Mouse (Mus musculus) embryonic facial prominence, embryonic 13.5 days (tissue): Measurements from ENCODE around the gene Vamp2. TPM values are rescaled to one million over a fixed set of nuclear protein-coding genes. Genes with fewer than 3 reads are reported as not detected.
"Not testable (repeated sequence)": the region's sequence is repeated elsewhere in the genome, so short reads cannot be mapped to it uniquely, and the experiment has no call there.

Source experiments
- ATAC-seq: fragments of 200-750 bp; cut with Nextera tagmentation; 2 replicates; pipeline ENCODE4 v1.8.0; 2017; ENCODE audit warnings: low read depth; ENCODE audit not compliant: insufficient number of reproducible peaks, insufficient read depth, low FRiP score, low TSS enrichment
- H3K27ac ChIP-seq: fragments of 300-500 bp; sonication (generic); 2 replicates; pipeline ENCODE4 v1.5.1; 2015; ENCODE audit warnings: moderate library complexity, mild to moderate bottlenecking, inconsistent platforms
- H3K27me3 ChIP-seq: fragments of 300-500 bp; sonication (generic); 2 replicates; pipeline ENCODE4 v1.6.1; 2015; ENCODE audit warnings: mild to moderate bottlenecking, inconsistent platforms
- H3K36me3 ChIP-seq: fragments of 300-500 bp; sonication (generic); 2 replicates; pipeline ENCODE4 v1.6.1; 2015; ENCODE audit warnings: mild to moderate bottlenecking, inconsistent platforms
- H3K4me1 ChIP-seq: fragments of 300-500 bp; sonication (generic); 2 replicates; pipeline ENCODE4 v1.6.1; 2015; ENCODE audit warnings: inconsistent platforms
- H3K4me2 ChIP-seq: fragments of 300-500 bp; sonication (generic); 2 replicates; pipeline ENCODE4 v1.6.1; 2015; ENCODE audit warnings: moderate library complexity, mild to moderate bottlenecking, inconsistent platforms
- H3K4me3 ChIP-seq: fragments of 300-500 bp; sonication (generic); 2 replicates; pipeline ENCODE4 v1.5.1; 2015; ENCODE audit warnings: mild to moderate bottlenecking, inconsistent platforms
- H3K9ac ChIP-seq: fragments of 300-500 bp; sonication (generic); 2 replicates; pipeline ENCODE4 v1.6.1; 2015; ENCODE audit warnings: mild to moderate bottlenecking, inconsistent platforms
- H3K9me3 ChIP-seq: fragments of 300-500 bp; sonication (generic); 2 replicates; pipeline ENCODE4 v1.6.1; 2016; ENCODE audit warnings: inconsistent platforms
- WGBS: fragments of 180-500 bp; shearing (Covaris S2); methylation state at CpG from one replicate; pipeline ENCODE4 v1.1.7; 2015; ENCODE audit warnings: mixed read lengths; 5-methylcytosine and 5-hydroxymethylcytosine counted together
- polyA plus RNA-seq: library from polyadenylated mRNA; unstranded; fragments of >200 nt; fragmentation: Nextera tagmentation; extraction: Ambion mirVana; gene quantifications from 2 replicates; pipeline ENCODE4 v1.2.1, GENCODE M21; 2015

Gene Vamp2
- polyA plus RNA-seq, 1 experiment from 2014 or later = 101 TPM

GRCm38 (mm10) chr11:69087597-69087996 is 693 bp upstream of the Vamp2 start:
- H3K9ac ChIP-seq = peak overlapping the region; percentile 96

GRCm38 (mm10) chr11:69088856-69089615 is 746 bp downstream of the Vamp2 start:
- H3K36me3 ChIP-seq = peaks cover 37% of the 10 kb centered on the region
- ATAC-seq = no peak
- H3K4me3 ChIP-seq = peak overlapping the region; percentile 73
- 10% methylated on average over 25 of the region's 25 CpGs for WGBS
- H3K4me1 ChIP-seq = peaks cover 45% of the 10 kb centered on the region
- peak overlapping the region; percentile 96 for H3K9ac ChIP-seq
- H3K9me3 ChIP-seq = no peaks in the 10 kb centered on the region
- no peaks in the 10 kb centered on the region for H3K27me3 ChIP-seq
- peak overlapping the region; percentile 86 for H3K27ac ChIP-seq
- peak overlapping the region; percentile 93 for H3K4me2 ChIP-seq

More at GRCm38 (mm10) chr11:69087597-69087996, 693 bp upstream of the Vamp2 start:
- Histone ChIP-seq H3K27me3 (no peaks in the 10 kb centered on the region), H3K4me3 (peak overlapping the region; percentile 73), H3K4me2 (peak overlapping the region; percentile 93), H3K9me3 (no peaks in the 10 kb centered on the region), H3K36me3 (peaks cover 33% of the 10 kb centered on the region), H3K4me1 (peaks cover 43% of the 10 kb centered on the region), H3K27ac (peak overlapping the region; percentile 72; the same call in 1 of the 2 replicates)
- 65% methylated on average over 2 of the region's 2 CpGs for WGBS
- ATAC-seq = no peak

- Histone ChIP-seq H3K36me3 (peaks cover 37% of the 10 kb centered on the region), H3K4me1 (peaks cover 50% of the 10 kb centered on the region), H3K9ac (peak overlapping the region; percentile 96)
These were observed 1.5 kb downstream of the Vamp2 start for GRCm38 (mm10) chr11:69089616-69090290.

GRCm38 (mm10) chr11:69090367-69090766 is 2.1 kb downstream of the Vamp2 start:
- H3K27me3 ChIP-seq = no peaks in the 10 kb centered on the region
- H3K9ac ChIP-seq = peak overlapping the region; percentile 96
- peaks cover 50% of the 10 kb centered on the region for H3K4me1 ChIP-seq
- no peak for ATAC-seq
- H3K36me3 ChIP-seq = peaks cover 37% of the 10 kb centered on the region
- WGBS = 66% methylated on average over 6 of the region's 6 CpGs
- peak overlapping the region; percentile 93 for H3K4me2 ChIP-seq
- H3K4me3 ChIP-seq = peak overlapping the region; percentile 73; the same call in 1 of the 2 replicates
- H3K9me3 ChIP-seq = no peaks in the 10 kb centered on the region
- H3K27ac ChIP-seq = no peak overlapping the region

More at GRCm38 (mm10) chr11:69089616-69090290, 1.5 kb downstream of the Vamp2 start:
- 87% methylated on average over 12 of the region's 12 CpGs for WGBS
- peak overlapping the region; percentile 73 for H3K4me3 ChIP-seq
- no peak for ATAC-seq
- H3K27ac ChIP-seq = peak overlapping the region; percentile 86; the same call in 1 of the 2 replicates
- H3K27me3 ChIP-seq = no peaks in the 10 kb centered on the region
- no peaks in the 10 kb centered on the region for H3K9me3 ChIP-seq
- H3K4me2 ChIP-seq = peak overlapping the region; percentile 93

GRCm38 (mm10) chr11:69091566-69092385 is 3.5 kb downstream of the Vamp2 start:
- Histone ChIP-seq H3K36me3 (peaks cover 37% of the 10 kb centered on the region), H3K27me3 (no peaks in the 10 kb centered on the region), H3K9me3 (no peaks in the 10 kb centered on the region), H3K27ac (no peak overlapping the region), H3K9ac (peak overlapping the region; percentile 6; the same call in 1 of the 2 replicates), H3K4me3 (no peak overlapping the region), H3K4me1 (peaks cover 54% of the 10 kb centered on the region), H3K4me2 (no peak overlapping the region)
- 63% methylated on average over 7 of the region's 7 CpGs for WGBS
- no peak for ATAC-seq

GRCm38 (mm10) chr11:69092386-69092751 is 4.1 kb downstream of the Vamp2 start:
- no peak for ATAC-seq
- no peaks in the 10 kb centered on the region for H3K27me3 ChIP-seq
- 0 out of 2 replicates have a peak overlapping the region, but pooled peaks have one; percentile 9 for H3K4me2 ChIP-seq
- 0 out of 2 replicates have a peak overlapping the region, but pooled peaks have one; percentile 1 for H3K4me3 ChIP-seq
- H3K36me3 ChIP-seq = peaks cover 37% of the 10 kb centered on the region
- H3K9ac ChIP-seq = no peak overlapping the region
- H3K27ac ChIP-seq = no peak overlapping the region
- no peaks in the 10 kb centered on the region for H3K9me3 ChIP-seq
- H3K4me1 ChIP-seq = peaks cover 55% of the 10 kb centered on the region
- WGBS = 4% methylated on average over 3 of the region's 3 CpGs

GRCm38 (mm10) chr11:69092871-69093270 is 4.6 kb downstream of the Vamp2 start:
- 0 out of 2 replicates have a peak overlapping the region, but pooled peaks have one; percentile 1 for H3K4me3 ChIP-seq
- H3K27ac ChIP-seq = no peak overlapping the region
- H3K36me3 ChIP-seq = peaks cover 37% of the 10 kb centered on the region
- no peaks in the 10 kb centered on the region for H3K27me3 ChIP-seq
- peaks cover 55% of the 10 kb centered on the region for H3K4me1 ChIP-seq
- no peak for ATAC-seq
- H3K4me2 ChIP-seq = no peak overlapping the region
- no peak overlapping the region for H3K9ac ChIP-seq
- WGBS = 87% methylated on average over 4 of the region's 4 CpGs
- no peaks in the 10 kb centered on the region for H3K9me3 ChIP-seq

- not testable (repeated sequence) for ATAC-seq, H3K9me3 ChIP-seq, H3K9ac ChIP-seq, H3K27me3 ChIP-seq, H3K4me2 ChIP-seq, H3K4me3 ChIP-seq
- Histone ChIP-seq H3K4me1 (peaks cover 61% of the 10 kb centered on the region), H3K27ac (peak overlapping the region; percentile 88), H3K36me3 (peaks cover 37% of the 10 kb centered on the region)
- WGBS = 88% methylated on average over 7 of the region's 7 CpGs
These were observed 5.6 kb downstream of the Vamp2 start for GRCm38 (mm10) chr11:69093856-69094255.

GRCm38 (mm10) chr11:69094697-69095429 is 6.6 kb downstream of the Vamp2 start, which contains the start of gene Per1:
Per1 (plus strand) TSS chr11:69095217.
- peak; percentile 91 for ATAC-seq
- Histone ChIP-seq H3K4me2 (peak within 1 kb of the TSS; percentile 98), H3K36me3 (peaks cover 31% of the 10 kb centered on the region), H3K27ac (peak within 1 kb of the TSS; percentile 94), H3K9ac (peak within 1 kb of the TSS; percentile 81), H3K4me3 (peak within 1 kb of the TSS; percentile 67), H3K27me3 (no peaks in the 10 kb centered on the region), H3K4me1 (peaks cover 59% of the 10 kb centered on the region), H3K9me3 (no peaks in the 10 kb centered on the region)
- under 1% methylated on average over 37 of the region's 37 CpGs for WGBS

- Histone ChIP-seq H3K4me1 (peaks cover 59% of the 10 kb centered on the region), H3K36me3 (peaks cover 26% of the 10 kb centered on the region), H3K9ac (peak overlapping the region; percentile 81), H3K27ac (peak overlapping the region; percentile 94), H3K4me3 (peak overlapping the region; percentile 67), H3K4me2 (peak overlapping the region; percentile 98), H3K9me3 (no peaks in the 10 kb centered on the region), H3K27me3 (no peaks in the 10 kb centered on the region)
- WGBS = 1% methylated on average over 27 of the region's 27 CpGs
- ATAC-seq = no peak
These were observed 7.4 kb downstream of the Vamp2 start for GRCm38 (mm10) chr11:69095511-69096231.
